ENCODE assay signal across 22 mouse cellular contexts in genomic region chr3:56837176-56837575, GRCm38 (mm10).
DNase-seq lines count a peak whose midpoint lies in the region; ATAC-seq and TF ChIP-seq lines count a peak whose summit lies in the region.
"Had no signal": no experiment of that assay in that cellular context is flagged by ENCODE, and none has a peak within 500 bp of the region (broad histone marks: within the 10 kb centered on the region; RNA-seq: fewer than 3 reads in every experiment).

No protein-coding gene starts in this region.

- 74% methylated on average over 3 of the region's 3 CpGs for WGBS in forebrain, postnatal 0 days
- WGBS in forebrain, embryonic 10.5 days: 92% methylated on average over 3 of the region's 3 CpGs

- no peaks in the 10 kb centered on the region for H3K36me3 ChIP-seq in forebrain, postnatal 0 days (ENCODE audit: insufficient read depth)
- no peaks in the 10 kb centered on the region for H3K36me3 ChIP-seq in forebrain, embryonic 10.5 days (replicated peaks)
- H3K36me3 ChIP-seq: embryonic facial prominence, embryonic 13.5 days; embryonic facial prominence, embryonic 15.5 days; forebrain, embryonic 15.5 days had no signal

- H3K4me1 ChIP-seq in forebrain, postnatal 0 days (ENCODE audit: insufficient read depth): no peaks in the 10 kb centered on the region
- no peaks in the 10 kb centered on the region for H3K4me1 ChIP-seq in forebrain, embryonic 10.5 days
- H3K4me1 ChIP-seq: embryonic facial prominence, embryonic 13.5 days; embryonic facial prominence, embryonic 15.5 days; forebrain, embryonic 13.5 days had no signal

- no peak overlapping the region for H3K4me2 ChIP-seq in forebrain, postnatal 0 days (ENCODE audit: low read depth)
- H3K4me2 ChIP-seq: embryonic facial prominence, embryonic 13.5 days; embryonic facial prominence, embryonic 15.5 days; forebrain, embryonic 13.5 days; forebrain, embryonic 15.5 days had no signal

- H3K27ac ChIP-seq in forebrain, postnatal 0 days (ENCODE audit: low read depth, low read length): no peak overlapping the region
- H3K27ac ChIP-seq in forebrain, embryonic 10.5 days: no peak overlapping the region
- H3K27ac ChIP-seq: embryonic facial prominence, embryonic 13.5 days; embryonic facial prominence, embryonic 15.5 days; forebrain, embryonic 13.5 days; forebrain, embryonic 15.5 days had no signal

- H3K9me3 ChIP-seq in forebrain, postnatal 0 days (ENCODE audit: low read length): no peaks in the 10 kb centered on the region
- no peaks in the 10 kb centered on the region for H3K9me3 ChIP-seq in forebrain, embryonic 10.5 days
- H3K9me3 ChIP-seq: embryonic facial prominence, embryonic 13.5 days; embryonic facial prominence, embryonic 15.5 days; forebrain, embryonic 13.5 days; forebrain, embryonic 15.5 days had no signal

- no peak overlapping the region for H3K4me3 ChIP-seq in forebrain, postnatal 0 days (ENCODE audit: low read depth, low read length)
- no peak overlapping the region for H3K4me3 ChIP-seq in forebrain, embryonic 10.5 days
- H3K4me3 ChIP-seq: embryonic facial prominence, embryonic 13.5 days; embryonic facial prominence, embryonic 15.5 days; erythroblast, embryonic 14.5 days; forebrain, embryonic 13.5 days; forebrain, embryonic 15.5 days had no signal

- TF ChIP-seq CTCF in forebrain, postnatal 0 days (IDR thresholded peaks at IDR 0.05; ENCODE audit: low read depth): no peak

- H3K27me3 ChIP-seq in forebrain, postnatal 0 days (ENCODE audit: insufficient read depth, low read length): no peaks in the 10 kb centered on the region
- no peaks in the 10 kb centered on the region for H3K27me3 ChIP-seq in forebrain, embryonic 10.5 days (ENCODE audit: poor library complexity, severe bottlenecking)
- H3K27me3 ChIP-seq: embryonic facial prominence, embryonic 13.5 days; embryonic facial prominence, embryonic 15.5 days; forebrain, embryonic 13.5 days; forebrain, embryonic 15.5 days had no signal

- ATAC-seq in forebrain, postnatal 0 days: peak; percentile 82
- ATAC-seq: forebrain, embryonic 13.5 days; forebrain, embryonic 15.5 days had no signal

- no peak overlapping the region for H3K9ac ChIP-seq in forebrain, postnatal 0 days
- H3K9ac ChIP-seq: embryonic facial prominence, embryonic 13.5 days; embryonic facial prominence, embryonic 15.5 days; forebrain, embryonic 13.5 days; forebrain, embryonic 15.5 days had no signal

- peak; percentile 71 for DNase-seq in forebrain, postnatal 0 days
- no peak for DNase-seq in forebrain, embryonic 10.5 days (ENCODE audit: extremely low spot score, low spot score)
- peak; percentile 9 to 14 for DNase-seq in frontal cortex, postnatal 10 days (ENCODE audit: low spot score in 2 of 2)
- no peak for DNase-seq in frontal cortex, postnatal 25 days (ENCODE audit: low spot score in 2 of 2)
- peak; percentile 52 to 65 for DNase-seq in right cerebral cortex, postnatal 10 days (ENCODE audit: low spot score in 2 of 2)
- no peak for DNase-seq in right cerebral cortex, adult 18-20 months
- DNase-seq in right cerebral cortex, postnatal 4 days: peak; percentile 49
- DNase-seq in right cerebral cortex, postnatal 36 days (ENCODE audit: low spot score in 2 of 2): no peak
- DNase-seq: adrenal gland, adult 2 months; adrenal gland, postnatal 10 days; adrenal gland, postnatal 25 days; cerebellum, adult 11 months; cerebellum, adult 18-20 months; cerebellum, adult 8-10 months; cerebellum, adult 9-11 months; cerebellum, postnatal 14 days; cerebellum, postnatal 36 days had no signal

Comparison
In these comparisons a context has a peak if more than half of its experiments do, and no peak if none do; other contexts are left out.
1. DNase-seq: peak in forebrain, postnatal 0 days (single experiment), frontal cortex, postnatal 10 days (2 of 2), right cerebral cortex, postnatal 10 days (2 of 2) and right cerebral cortex, postnatal 4 days (single experiment); none in forebrain, embryonic 10.5 days (single experiment), frontal cortex, postnatal 25 days (0 of 2), right cerebral cortex, adult 18-20 months (single experiment) and right cerebral cortex, postnatal 36 days (0 of 2).